Comparison of ENCODE assay signal across 22 mouse cellular contexts in genomic region chr13:37356549-37356948, GRCm38 (mm10). TPM values are rescaled to one million over a fixed set of nuclear protein-coding genes. Genes with fewer than 3 reads are reported as not detected.
DNase-seq lines count a peak whose midpoint lies in the region; ATAC-seq and TF ChIP-seq lines count a peak whose summit lies in the region.
"Had no signal": no experiment of that assay in that cellular context is flagged by ENCODE, and none has a peak within 500 bp of the region (broad histone marks: within the 10 kb centered on the region; RNA-seq: fewer than 3 reads in every experiment).

No protein-coding gene starts in this region.

- H3K9ac ChIP-seq in liver, postnatal 0 days (replicated peaks) = no peak overlapping the region
- no peak overlapping the region for H3K9ac ChIP-seq in liver, embryonic 11.5 days (ENCODE audit: low read depth, low read length)
- H3K9ac ChIP-seq: embryonic facial prominence, embryonic 13.5 days; liver, embryonic 14.5 days; neural tube, embryonic 15.5 days had no signal

- no peaks in the 10 kb centered on the region for H3K36me3 ChIP-seq in liver, postnatal 0 days (replicated peaks; ENCODE audit: insufficient read depth, low read length)
- no peaks in the 10 kb centered on the region for H3K36me3 ChIP-seq in liver, embryonic 11.5 days (ENCODE audit: control insufficient read depth, insufficient read depth, low read length)
- peaks cover 3% of the 10 kb centered on the region; the same call in 1 of the 2 replicates for H3K36me3 ChIP-seq in macrophage (ENCODE audit: inconsistent target)
- H3K36me3 ChIP-seq: embryonic facial prominence, embryonic 13.5 days; heart, embryonic 10.5 days; neural tube, embryonic 15.5 days had no signal

- no peak overlapping the region for H3K4me3 ChIP-seq in liver, postnatal 0 days (ENCODE audit: low read depth, low read length)
- H3K4me3 ChIP-seq in liver, embryonic 11.5 days (ENCODE audit: low read depth, low read length) = no peak overlapping the region
- H3K4me3 ChIP-seq in macrophage (ENCODE audit: inconsistent target) = no peak overlapping the region
- H3K4me3 ChIP-seq: embryonic facial prominence, embryonic 13.5 days; heart, embryonic 10.5 days; neural tube, embryonic 15.5 days had no signal

- H3K4me2 ChIP-seq in liver, postnatal 0 days (ENCODE audit: low read depth, low read length) = no peak overlapping the region
- no peak overlapping the region for H3K4me2 ChIP-seq in liver, embryonic 11.5 days
- H3K4me2 ChIP-seq: embryonic facial prominence, embryonic 13.5 days; neural tube, embryonic 15.5 days had no signal

- peaks cover 18% of the 10 kb centered on the region for H3K4me1 ChIP-seq in liver, postnatal 0 days (ENCODE audit: insufficient read depth)
- 0 out of 2 replicates have a peak, but pooled peaks cover 2% of the 10 kb centered on the region for H3K4me1 ChIP-seq in liver, embryonic 11.5 days (replicated peaks; ENCODE audit: control insufficient read depth, insufficient read depth, low read length)
- H3K4me1 ChIP-seq: embryonic facial prominence, embryonic 13.5 days had no signal

- TF ChIP-seq CTCF in liver, postnatal 0 days (IDR thresholded peaks at IDR 0.05; ENCODE audit: low read depth) = no peak

- peaks cover 85% of the 10 kb centered on the region for H3K79me2 ChIP-seq in macrophage (ENCODE audit: inconsistent target)

- DNase-seq in liver, postnatal 0 days = no peak
- no peak for DNase-seq in liver, embryonic 11.5 days (ENCODE audit: low spot score)
- DNase-seq in A20 (ENCODE audit: low read depth, low spot score) = peak; percentile 66
- DNase-seq in MEL-GATA-1-ER (ENCODE audit: extremely low read depth, low read depth) = peak; percentile 65
- no peak for DNase-seq in kidney, adult 8-10 months
- DNase-seq in frontal cortex, postnatal 36 days (ENCODE audit: low spot score in 2 of 2) = no peak
- DNase-seq in frontal cortex, postnatal 14 days (ENCODE audit: low spot score in 2 of 2) = no peak
- DNase-seq: adrenal gland, postnatal 25 days; cerebellum, adult 18-20 months; gastrocnemius, postnatal 36 days; kidney, adult 11 months; kidney, postnatal 10 days; left cerebral cortex, postnatal 4 days; midbrain, embryonic 14.5 days; right cerebral cortex, postnatal 25 days; thymus, postnatal 25 days had no signal

- no peaks in the 10 kb centered on the region for H3K27me3 ChIP-seq in liver, postnatal 0 days (ENCODE audit: insufficient read depth, low read length)
- no peaks in the 10 kb centered on the region for H3K27me3 ChIP-seq in liver, embryonic 11.5 days (replicated peaks; ENCODE audit: control insufficient read depth, insufficient read depth, low read length)
- H3K27me3 ChIP-seq: embryonic facial prominence, embryonic 13.5 days; neural tube, embryonic 15.5 days had no signal

- H3K27ac ChIP-seq in liver, postnatal 0 days (ENCODE audit: low read depth) = peak overlapping the region; percentile 59
- H3K27ac ChIP-seq in liver, embryonic 11.5 days (ENCODE audit: low read depth, low read length) = no peak overlapping the region
- H3K27ac ChIP-seq in macrophage = peak overlapping the region; percentile 95
- H3K27ac ChIP-seq: embryonic facial prominence, embryonic 13.5 days; heart, embryonic 10.5 days; liver, embryonic 14.5 days; neural tube, embryonic 15.5 days had no signal

- H3K9me3 ChIP-seq in liver, postnatal 0 days (ENCODE audit: low read length) = no peaks in the 10 kb centered on the region
- H3K9me3 ChIP-seq in liver, embryonic 11.5 days (ENCODE audit: control insufficient read depth, low read length) = no peaks in the 10 kb centered on the region
- H3K9me3 ChIP-seq: embryonic facial prominence, embryonic 13.5 days; heart, embryonic 10.5 days; neural tube, embryonic 15.5 days had no signal

- TF ChIP-seq EP300 in liver, postnatal 0 days (IDR thresholded peaks at IDR 0.05; ENCODE audit: low read depth) = no peak

- 46% methylated on average over 2 of the region's 2 CpGs for WGBS in liver, postnatal 0 days (ENCODE audit: insufficient replicate concordance)
- 54% methylated on average over 2 of the region's 2 CpGs for WGBS in liver, embryonic 11.5 days
- WGBS in macrophage (ENCODE audit: missing documents) = 2% methylated on average over 2 of the region's 2 CpGs

- ATAC-seq in liver, postnatal 0 days = no peak
- no peak for ATAC-seq in liver, embryonic 11.5 days (replicated peaks; ENCODE audit: low FRiP score)
- ATAC-seq: forebrain, embryonic 14.5 days had no signal

RNA-seq across cellular contexts. Expression of gene Ly86, which starts 11.5 kb away (rescaled TPM):
- polyA plus RNA-seq in liver, postnatal 0 days (2015; fragmentation: Nextera tagmentation; extraction: Ambion mirVana) = 18.9 and 19.1 TPM in 2 replicates
- polyA plus RNA-seq in liver, embryonic 11.5 days (2014; fragmentation: Nextera tagmentation; extraction: Ambion mirVana) = 8.3 and 9.4 TPM in 2 replicates
- total RNA-seq in macrophage (2018; cell fraction: chromatin; rRNA removed) = 100 to 1,000 TPM in 9 of 26 experiments, 10 to 100 TPM in 16, 1 to 10 TPM in 1; 10.0 to 200 (median 76.7) TPM
- 100 to 1,000 TPM; 133 to 424 (median 221) TPM for total RNA-seq in macrophage (2018; cell fraction: cytosol; rRNA removed)
- 100 to 1,000 TPM in 16 of 26 experiments, 10 to 100 TPM in 10; 43.3 to 294 (median 128) TPM for total RNA-seq in macrophage (2018; cell fraction: nucleus; rRNA removed)
- polyA plus RNA-seq in macrophage (2018) = 192 to 352 TPM (median 335 TPM) in 3 replicates

Comparison
In these comparisons a context has a peak if more than half of its experiments do, and no peak if none do; other contexts are left out.
1. DNase-seq: peak in A20 (single experiment) and MEL-GATA-1-ER (single experiment); none in liver, postnatal 0 days (single experiment), liver, embryonic 11.5 days (single experiment), kidney, adult 8-10 months (0 of 2), frontal cortex, postnatal 36 days (0 of 2) and frontal cortex, postnatal 14 days (0 of 2).